Mouse (Mus musculus) neural tube, embryonic 11.5 days (tissue): ENCODE measurements around the gene Olfr1535. TPM values are rescaled to one million over a fixed set of nuclear protein-coding genes. Genes with fewer than 3 reads are reported as not detected.

Experiments used
- polyA plus RNA-seq: library from polyadenylated mRNA; unstranded; fragments of >200 nt; fragmentation: Nextera tagmentation; extraction: Ambion mirVana; gene quantifications from 2 replicates; pipeline ENCODE4 v1.2.1, GENCODE M21; 2014

The Olfr1535 gene
- polyA plus RNA-seq, 1 experiment from 2014 or later = 0.05 TPM

Other genes with a start within 250 kb of the Olfr1535 start
- gene Gpx6, start 247.8 kb downstream of the Olfr1535 start, polyA plus RNA-seq = 0.30 TPM in 1 of 2 replicates, not detected in the other
- gene Olfr1367, start 213.0 kb downstream of the Olfr1535 start, polyA plus RNA-seq = not detected in 2 replicates
- gene Zscan12, start 197.1 kb downstream of the Olfr1535 start, polyA plus RNA-seq = 14.8 and 19.6 TPM in 2 replicates
- 79.8 and 84.7 TPM in 2 replicates for gene Zkscan3, start 157.1 kb downstream of the Olfr1535 start, polyA plus RNA-seq
- 4.1 and 4.9 TPM in 2 replicates for gene Pgbd1, start 118.8 kb downstream of the Olfr1535 start, polyA plus RNA-seq
- gene Zscan26, start 106.2 kb downstream of the Olfr1535 start, polyA plus RNA-seq = 14.9 and 17.5 TPM in 2 replicates
- 2.5 and 3.2 TPM in 2 replicates for gene Nkapl, start 91.4 kb downstream of the Olfr1535 start, polyA plus RNA-seq
- 4.0 and 4.5 TPM in 2 replicates for gene Zkscan4, start 81.0 kb downstream of the Olfr1535 start, polyA plus RNA-seq
- gene Gm10065, start 80.5 kb downstream of the Olfr1535 start, polyA plus RNA-seq = 3.5 TPM in 1 of 2 replicates, not detected in the other
- 0.15 and 0.61 TPM in 2 replicates for gene AK157302, start 64.7 kb downstream of the Olfr1535 start, polyA plus RNA-seq
- gene Gm11273, start 58.5 kb downstream of the Olfr1535 start, polyA plus RNA-seq = 3.5 and 6.3 TPM in 2 replicates
- 10.5 and 12.1 TPM in 2 replicates for gene Zkscan8, start 28.8 kb downstream of the Olfr1535 start, polyA plus RNA-seq
- 0.12 and 0.23 TPM in 2 replicates for gene Olfr1366, start 17.1 kb downstream of the Olfr1535 start, polyA plus RNA-seq
- not detected in 2 replicates for gene Olfr1364, start 21.9 kb upstream of the Olfr1535 start, polyA plus RNA-seq
- gene Olfr1362, start 54.1 kb upstream of the Olfr1535 start, polyA plus RNA-seq = not detected in 2 replicates
- not detected in 2 replicates for gene Olfr11, start 82.6 kb upstream of the Olfr1535 start, polyA plus RNA-seq
- gene Olfr1361, start 103.5 kb upstream of the Olfr1535 start, polyA plus RNA-seq = 0.08 TPM in 1 of 2 replicates, not detected in the other
- not detected in 2 replicates for gene Olfr1360, start 117.5 kb upstream of the Olfr1535 start, polyA plus RNA-seq
- not detected in 2 replicates for gene Olfr1359, start 138.2 kb upstream of the Olfr1535 start, polyA plus RNA-seq
- gene Hist1h2bl, start 156.2 kb upstream of the Olfr1535 start, polyA plus RNA-seq = 2.1 and 2.3 TPM in 2 replicates
- 13.2 and 19.5 TPM in 2 replicates for gene Hist1h2ai, start 156.5 kb upstream of the Olfr1535 start, polyA plus RNA-seq
- 5.6 and 23.9 TPM in 2 replicates for gene Hist1h3h, start 157.8 kb upstream of the Olfr1535 start, polyA plus RNA-seq
- gene Hist1h2bm, start 162.2 kb upstream of the Olfr1535 start, polyA plus RNA-seq = 4.3 and 4.6 TPM in 2 replicates
- 1.1 and 1.4 TPM in 2 replicates for gene Hist1h4j, start 175.2 kb upstream of the Olfr1535 start, polyA plus RNA-seq
- 1.8 and 2.3 TPM in 2 replicates for gene Hist1h4k, start 190.6 kb upstream of the Olfr1535 start, polyA plus RNA-seq
- 8.1 and 9.3 TPM in 2 replicates for gene Hist1h2ak, start 193.9 kb upstream of the Olfr1535 start, polyA plus RNA-seq
- 2.1 and 3.2 TPM in 2 replicates for gene Hist1h2bn, start 194.2 kb upstream of the Olfr1535 start, polyA plus RNA-seq
- gene Hist1h1b, start 220.7 kb upstream of the Olfr1535 start, polyA plus RNA-seq = 15.4 and 16.9 TPM in 2 replicates
- 228 and 229 TPM in 2 replicates for gene Hist1h3i, start 223.5 kb upstream of the Olfr1535 start, polyA plus RNA-seq
- gene Hist1h2an, start 227.3 kb upstream of the Olfr1535 start, polyA plus RNA-seq = 11.7 and 14.0 TPM in 2 replicates
- 2.2 and 2.6 TPM in 2 replicates for gene Hist1h2bp, start 227.6 kb upstream of the Olfr1535 start, polyA plus RNA-seq